Mouse (Mus musculus) liver, embryonic 15.5 days (tissue): ENCODE results near the gene Tctn3. TPM values are rescaled to one million over a fixed set of nuclear protein-coding genes. Genes with fewer than 3 reads are reported as not detected.
"Not testable (repeated sequence)": the region's sequence is repeated elsewhere in the genome, so short reads cannot be mapped to it uniquely, and the experiment has no call there.

Source experiments
- ATAC-seq: fragments of 200-750 bp; cut with Nextera tagmentation; 2 replicates; pipeline ENCODE4 v1.8.0; 2017; ENCODE audit warnings: moderate number of reproducible peaks, mild to moderate bottlenecking, moderate library complexity; ENCODE audit not compliant: insufficient read depth
- H3K27ac ChIP-seq: fragments of 300-500 bp; sonication (generic); replicated peaks from 2 replicates; pipeline ENCODE4 v1.5.1; 2015; ENCODE audit warnings: mild to moderate bottlenecking, inconsistent platforms
- H3K27me3 ChIP-seq: fragments of 300-500 bp; sonication (generic); 2 replicates; pipeline ENCODE4 v1.6.1; 2015; ENCODE audit warnings: mild to moderate bottlenecking, inconsistent platforms
- H3K36me3 ChIP-seq: fragments of 300-500 bp; sonication (generic); replicated peaks from 2 replicates; pipeline ENCODE4 v1.6.1; 2015; ENCODE audit warnings: moderate library complexity, mild to moderate bottlenecking, inconsistent platforms
- H3K4me1 ChIP-seq: fragments of 300-500 bp; sonication (generic); replicated peaks from 2 replicates; pipeline ENCODE4 v1.6.1; 2015; ENCODE audit warnings: inconsistent platforms
- H3K4me2 ChIP-seq: fragments of 300-500 bp; sonication (generic); 2 replicates; pipeline ENCODE4 v1.6.1; 2015; ENCODE audit warnings: moderate library complexity, mild to moderate bottlenecking, inconsistent platforms
- H3K4me3 ChIP-seq: fragments of 300-500 bp; sonication (generic); replicated peaks from 2 replicates; pipeline ENCODE4 v1.5.1; 2015; ENCODE audit warnings: mild to moderate bottlenecking, inconsistent platforms
- H3K9ac ChIP-seq: fragments of 300-500 bp; sonication (generic); 2 replicates; pipeline ENCODE4 v1.6.1; 2015; ENCODE audit warnings: moderate library complexity, mild to moderate bottlenecking, inconsistent platforms
- H3K9me3 ChIP-seq: fragments of 300-500 bp; sonication (generic); replicated peaks from 2 replicates; pipeline ENCODE4 v1.6.1; 2016; ENCODE audit warnings: inconsistent platforms
- WGBS: fragments of 180-500 bp; shearing (Covaris S2); methylation state at CpG from one replicate; pipeline ENCODE4 v1.1.7; 2015; ENCODE audit warnings: mixed read lengths; ENCODE audit not compliant: insufficient replicate concordance; 5-methylcytosine and 5-hydroxymethylcytosine counted together
- polyA plus RNA-seq: library from polyadenylated mRNA; unstranded; fragments of >200 nt; fragmentation: Nextera tagmentation; extraction: Ambion mirVana; gene quantifications from 2 replicates; pipeline ENCODE4 v1.2.1, GENCODE M21; 2015

Tctn3 gene
- polyA plus RNA-seq, 1 experiment from 2014 or later, result 2.0 TPM

GRCm38 (mm10) chr19:40625935-40626334 is 13.9 kb upstream of the Tctn3 start:
- 71% methylated on average over 12 of the region's 12 CpGs for WGBS
- no peak overlapping the region for H3K27ac ChIP-seq
- no peak overlapping the region for H3K4me3 ChIP-seq
- H3K27me3 ChIP-seq, result no peaks in the 10 kb centered on the region
- ATAC-seq, result no peak
- H3K9me3 ChIP-seq, result no peaks in the 10 kb centered on the region
- no peaks in the 10 kb centered on the region for H3K36me3 ChIP-seq
- H3K4me2 ChIP-seq, result no peak overlapping the region
- no peaks in the 10 kb centered on the region for H3K4me1 ChIP-seq
- H3K9ac ChIP-seq, result no peak overlapping the region

GRCm38 (mm10) chr19:40621616-40622015 is 9.6 kb upstream of the Tctn3 start:
- not testable (repeated sequence) for H3K4me2 ChIP-seq, H3K27ac ChIP-seq, H3K27me3 ChIP-seq, H3K9me3 ChIP-seq, H3K9ac ChIP-seq, H3K4me3 ChIP-seq, H3K4me1 ChIP-seq, ATAC-seq, H3K36me3 ChIP-seq
- WGBS, result 58% methylated on average over 16 of the region's 26 CpGs

GRCm38 (mm10) chr19:40616021-40616420 is 4.0 kb upstream of the Tctn3 start:
- peaks cover 12% of the 10 kb centered on the region for H3K4me1 ChIP-seq
- WGBS, result 66% methylated on average over 7 of the region's 7 CpGs
- ATAC-seq, result no peak
- H3K4me2 ChIP-seq, result no peak overlapping the region
- no peak overlapping the region for H3K4me3 ChIP-seq
- no peak overlapping the region for H3K9ac ChIP-seq
- H3K36me3 ChIP-seq, result no peaks in the 10 kb centered on the region
- peaks cover 19% of the 10 kb centered on the region for H3K27me3 ChIP-seq
- H3K27ac ChIP-seq, result no peak overlapping the region
- no peaks in the 10 kb centered on the region for H3K9me3 ChIP-seq

- Histone ChIP-seq H3K4me1 (peaks cover 12% of the 10 kb centered on the region), H3K9ac (no peak overlapping the region), H3K4me2 (no peak overlapping the region), H3K27me3 (peaks cover 19% of the 10 kb centered on the region), H3K36me3 (no peaks in the 10 kb centered on the region), H3K4me3 (no peak overlapping the region), H3K27ac (no peak overlapping the region), H3K9me3 (no peaks in the 10 kb centered on the region)
- ATAC-seq, result no peak
- WGBS, result 63% methylated on average over 7 of the region's 7 CpGs
Measured at GRCm38 (mm10) chr19:40614811-40615210, 2.8 kb upstream of the Tctn3 start.

- Histone ChIP-seq H3K36me3 (peaks cover 25% of the 10 kb centered on the region), H3K4me2 (no peak overlapping the region)
- WGBS, result 58% methylated on average over 6 of the region's 6 CpGs
Measured at GRCm38 (mm10) chr19:40607676-40608075, 4.4 kb downstream of the Tctn3 start.

GRCm38 (mm10) chr19:40605189-40605588 is 6.8 kb downstream of the Tctn3 start:
- ATAC-seq, result no peak
- H3K27me3 ChIP-seq, result no peaks in the 10 kb centered on the region
- peaks cover 25% of the 10 kb centered on the region for H3K36me3 ChIP-seq
- H3K9me3 ChIP-seq, result no peaks in the 10 kb centered on the region
- no peaks in the 10 kb centered on the region for H3K4me1 ChIP-seq
- no peak overlapping the region for H3K4me3 ChIP-seq
- WGBS, result 83% methylated on average over 9 of the region's 9 CpGs
- H3K9ac ChIP-seq, result no peak overlapping the region
- no peak overlapping the region for H3K27ac ChIP-seq
- no peak overlapping the region for H3K4me2 ChIP-seq

More at GRCm38 (mm10) chr19:40607676-40608075, 4.4 kb downstream of the Tctn3 start:
- no peak overlapping the region for H3K4me3 ChIP-seq
- no peak for ATAC-seq
- no peak overlapping the region for H3K27ac ChIP-seq
- H3K9me3 ChIP-seq, result no peaks in the 10 kb centered on the region
- peaks cover 11% of the 10 kb centered on the region for H3K4me1 ChIP-seq
- H3K9ac ChIP-seq, result no peak overlapping the region
- no peaks in the 10 kb centered on the region for H3K27me3 ChIP-seq

GRCm38 (mm10) chr19:40601870-40602269 is 10.2 kb downstream of the Tctn3 start:
- H3K9ac ChIP-seq, result no peak overlapping the region
- H3K27me3 ChIP-seq, result no peaks in the 10 kb centered on the region
- H3K4me3 ChIP-seq, result no peak overlapping the region
- no peak for ATAC-seq
- no peaks in the 10 kb centered on the region for H3K4me1 ChIP-seq
- peaks cover 6% of the 10 kb centered on the region for H3K36me3 ChIP-seq
- H3K9me3 ChIP-seq, result no peaks in the 10 kb centered on the region
- H3K27ac ChIP-seq, result no peak overlapping the region
- no peak overlapping the region for H3K4me2 ChIP-seq
- WGBS, result 35% methylated on average over 3 of the region's 3 CpGs

DNA sequence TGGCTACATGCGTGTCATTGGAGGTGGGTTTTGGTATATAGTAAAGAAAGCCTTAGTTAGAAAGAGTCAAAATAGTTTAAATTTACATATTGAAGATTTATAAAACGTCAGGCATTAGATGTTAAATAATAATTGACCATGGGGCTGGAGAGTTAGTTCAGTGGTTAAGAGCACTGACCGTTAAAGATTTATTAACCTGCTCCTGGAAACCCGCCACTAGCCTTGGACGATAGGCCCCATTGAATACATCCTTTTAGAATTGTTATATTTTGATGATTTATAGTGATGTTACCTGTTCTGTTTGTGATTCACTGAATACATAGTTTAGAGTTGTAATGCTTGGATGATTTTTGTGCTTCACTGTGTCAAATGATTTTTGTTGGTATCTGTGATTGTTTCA is 11.2 kb downstream of the Tctn3 start:
- ATAC-seq, H3K27ac ChIP-seq, H3K4me2 ChIP-seq, H3K9me3 ChIP-seq, H3K27me3 ChIP-seq, H3K4me1 ChIP-seq, H3K4me3 ChIP-seq, H3K36me3 ChIP-seq, H3K9ac ChIP-seq: not testable (repeated sequence)
- 70% methylated on average over 5 of the region's 5 CpGs for WGBS

GRCm38 (mm10) chr19:40595831-40596230 is 16.2 kb downstream of the Tctn3 start:
- Histone ChIP-seq H3K4me3 (no peak overlapping the region), H3K27me3 (no peaks in the 10 kb centered on the region), H3K36me3 (no peaks in the 10 kb centered on the region), H3K4me2 (no peak overlapping the region), H3K4me1 (no peaks in the 10 kb centered on the region), H3K27ac (no peak overlapping the region), H3K9ac (no peak overlapping the region), H3K9me3 (no peaks in the 10 kb centered on the region)
- 77% methylated on average over 8 of the region's 8 CpGs for WGBS
- no peak for ATAC-seq

- H3K36me3 ChIP-seq, result no peaks in the 10 kb centered on the region
- H3K4me3 ChIP-seq, result no peak overlapping the region
- H3K4me1 ChIP-seq, result no peaks in the 10 kb centered on the region
- ATAC-seq, result no peak
- WGBS, result 56% methylated on average over 3 of the region's 3 CpGs
- no peak overlapping the region for H3K27ac ChIP-seq
- no peak overlapping the region for H3K4me2 ChIP-seq
- no peaks in the 10 kb centered on the region for H3K9me3 ChIP-seq
- H3K9ac ChIP-seq, result no peak overlapping the region
- H3K27me3 ChIP-seq, result no peaks in the 10 kb centered on the region
Measured at GRCm38 (mm10) chr19:40595231-40595630, 16.8 kb downstream of the Tctn3 start.

GRCm38 (mm10) chr19:40589530-40589880 is 22.5 kb downstream of the Tctn3 start:
- Histone ChIP-seq H3K27ac (peak overlapping the region; percentile 61; the same call in 1 of the 2 replicates), H3K9ac (0 out of 2 replicates have a peak overlapping the region, but pooled peaks have one; percentile 61), H3K36me3 (0 out of 2 replicates have a peak, but pooled peaks cover 10% of the 10 kb centered on the region), H3K4me2 (peak overlapping the region; percentile 88), H3K9me3 (no peaks in the 10 kb centered on the region), H3K4me1 (peaks cover 37% of the 10 kb centered on the region), H3K27me3 (no peaks in the 10 kb centered on the region), H3K4me3 (peak overlapping the region; percentile 73)
- WGBS, result 0% methylated on average over 10 of the region's 10 CpGs
- ATAC-seq, result no peak

GRCm38 (mm10) chr19:40588847-40589529 is 23.0 kb downstream of the Tctn3 start:
- Histone ChIP-seq H3K9me3 (no peaks in the 10 kb centered on the region), H3K27me3 (no peaks in the 10 kb centered on the region), H3K36me3 (peaks cover 13% of the 10 kb centered on the region), H3K4me3 (peak overlapping the region; percentile 73), H3K4me1 (peaks cover 37% of the 10 kb centered on the region), H3K4me2 (peak overlapping the region; percentile 88), H3K9ac (peak overlapping the region; percentile 61), H3K27ac (peak overlapping the region; percentile 61)
- WGBS, result under 1% methylated on average over 18 of the region's 18 CpGs
- ATAC-seq, result peak; percentile 48
